Mouse (Mus musculus) adrenal gland, adult (tissue): ENCODE measurements around the gene E130309D02Rik.

Source experiments
- DNase-seq, 2 experiments: peaks; one replicate each; pipeline ENCODE4 v3.0.0; 2022 to 2023; ENCODE audit warnings: low spot score in 1 of 2; ENCODE audit not compliant: inconsistent age in 2 of 2

The E130309D02Rik gene

GRCm38 (mm10) chr5:143269363-143270150 lies 45.6 kb downstream of the E130309D02Rik start, which contains the start of gene Zfp316:
Gene Zfp316 (minus strand): TSS chr5:143270022.
- peak; percentile 79 to 89 for DNase-seq

GRCm38 (mm10) chr5:143268985-143269362 lies 46.2 kb downstream of the E130309D02Rik start:
- no peak for DNase-seq

GRCm38 (mm10) chr5:143266794-143267193 lies 48.4 kb downstream of the E130309D02Rik start:
- no peak for DNase-seq

GRCm38 (mm10) chr5:143265409-143265808 lies 49.8 kb downstream of the E130309D02Rik start:
- DNase-seq: no peak

GRCm38 (mm10) chr5:143264689-143265088 lies 50.5 kb downstream of the E130309D02Rik start:
- DNase-seq: peak; percentile 68 to 73

GRCm38 (mm10) chr5:143261636-143262035 lies 53.5 kb downstream of the E130309D02Rik start:
- DNase-seq: no peak

- no peak for DNase-seq
These were observed 59.4 kb downstream of the E130309D02Rik start for GRCm38 (mm10) chr5:143255802-143256201.

- no peak for DNase-seq
These were observed 60.0 kb downstream of the E130309D02Rik start for GRCm38 (mm10) chr5:143255131-143255519.

- no peak for DNase-seq
These were observed 60.6 kb downstream of the E130309D02Rik start for GRCm38 (mm10) chr5:143254487-143255130.

- no peak for DNase-seq
These were observed 61.2 kb downstream of the E130309D02Rik start for GRCm38 (mm10) chr5:143253881-143254486.

- peak in 1 of 2 experiments; percentile 35 for DNase-seq
These were observed 61.8 kb downstream of the E130309D02Rik start for GRCm38 (mm10) chr5:143253186-143253880.

- no peak for DNase-seq
These were observed 62.4 kb downstream of the E130309D02Rik start for GRCm38 (mm10) chr5:143252791-143253185.

GRCm38 (mm10) chr5:143252039-143252438 lies 63.1 kb downstream of the E130309D02Rik start:
- no peak for DNase-seq
